Mouse (Mus musculus): ENCODE measurements around the gene Scn4b.

The Scn4b gene

GRCm38 (mm10) chr9:45138191-45139032 is at the start of gene Scn4b:
TSS of gene Scn4b (plus strand) at chr9:45138395.
- in situ Hi-C loops (cut with MseI, MboI) = loop anchor here in 1 of 2 experiments (10.0 kb wide), 1 partner anchor 114 kb away; no protein-coding TSS in a partner anchor

GRCm38 (mm10) chr9:45090811-45091210 is 47.4 kb upstream of the Scn4b start:
- in situ Hi-C loops (cut with MseI, MboI) = no loop called here

- in situ Hi-C loops (cut with MseI, MboI) = no loop called here
Observed at GRCm38 (mm10) chr9:45092641-45093040, 45.6 kb upstream of the Scn4b start.

GRCm38 (mm10) chr9:45095149-45095937 is 42.9 kb upstream of the Scn4b start:
- in situ Hi-C loops (cut with MseI, MboI) = no loop called here

GRCm38 (mm10) chr9:45097877-45098276 is 40.3 kb upstream of the Scn4b start:
- in situ Hi-C loops (cut with MseI, MboI) = no loop called here

GRCm38 (mm10) chr9:45098426-45098825 is 39.8 kb upstream of the Scn4b start:
- in situ Hi-C loops (cut with MseI, MboI) = no loop called here

- in situ Hi-C loops (cut with MseI, MboI) = no loop called here
Observed at GRCm38 (mm10) chr9:45102528-45102927, 35.7 kb upstream of the Scn4b start.

- in situ Hi-C loops (cut with MseI, MboI) = no loop called here
Observed at GRCm38 (mm10) chr9:45103211-45103979, 34.8 kb upstream of the Scn4b start.

GRCm38 (mm10) chr9:45105596-45106374 is 32.4 kb upstream of the Scn4b start:
- in situ Hi-C loops (cut with MseI, MboI) = no loop called here

- in situ Hi-C loops (cut with MseI, MboI) = loop anchor here in 1 of 2 experiments (5.0 kb wide), 1 partner anchor 93 kb away; no protein-coding TSS in a partner anchor
Observed at GRCm38 (mm10) chr9:45115706-45116105, 22.5 kb upstream of the Scn4b start.

- in situ Hi-C loops (cut with MseI, MboI) = loop anchor here in 1 of 2 experiments (5.0 kb wide), 1 partner anchor 95 kb away; no protein-coding TSS in a partner anchor
Observed at GRCm38 (mm10) chr9:45116819-45117218, 21.4 kb upstream of the Scn4b start.

GRCm38 (mm10) chr9:45117741-45118431 is 20.3 kb upstream of the Scn4b start, which contains the start of gene Scn2b:
TSS of gene Scn2b (plus strand) at chr9:45117782.
- in situ Hi-C loops (cut with MseI, MboI) = loop anchor here in 1 of 2 experiments (5.0 kb wide), 1 partner anchor 96 kb away; no protein-coding TSS in a partner anchor

- in situ Hi-C loops (cut with MseI, MboI) = loop anchor here in 1 of 2 experiments (5.0 kb wide), 1 partner anchor 96 kb away; no protein-coding TSS in a partner anchor
Observed at GRCm38 (mm10) chr9:45118552-45118951, 19.6 kb upstream of the Scn4b start.

GRCm38 (mm10) chr9:45119316-45119953 is 18.8 kb upstream of the Scn4b start:
- in situ Hi-C loops (cut with MseI, MboI) = loop anchor here in 1 of 2 experiments (5.0 kb wide), 1 partner anchor 97 kb away; no protein-coding TSS in a partner anchor

GRCm38 (mm10) chr9:45119954-45120530 is 18.2 kb upstream of the Scn4b start:
- in situ Hi-C loops (cut with MseI, MboI) = loop anchor here in 1 of 2 experiments (5.0 kb wide), 1 partner anchor 98 kb away; no protein-coding TSS in a partner anchor

- in situ Hi-C loops (cut with MseI, MboI) = no loop called here
Observed at GRCm38 (mm10) chr9:45120567-45120966, 17.6 kb upstream of the Scn4b start.

GRCm38 (mm10) chr9:45121001-45121400 is 17.2 kb upstream of the Scn4b start:
- in situ Hi-C loops (cut with MseI, MboI) = no loop called here

- in situ Hi-C loops (cut with MseI, MboI) = no loop called here
Observed at GRCm38 (mm10) chr9:45121769-45122168, 16.4 kb upstream of the Scn4b start.

Data from mouse trophoblast stem cell (cell line).